Mouse (Mus musculus) brain, embryonic 18.5 days (tissue): ENCODE measurements around the gene Vps41.

ENCODE experiments used
- DNase-seq: peaks from one replicate; pipeline ENCODE4 v3.0.0-alpha.2; 2012; ENCODE audit warnings: low read depth, low spot score

Vps41 gene

GRCm38 (mm10) chr13:18717185-18717584 lies at the start of gene Vps41:
Gene Vps41 (plus strand): TSS chr13:18717286.
- peak; percentile 71 for DNase-seq

- peak; percentile 37 for DNase-seq
Observed at GRCm38 (mm10) chr13:18698518-18699065, 18.5 kb upstream of the Vps41 start.

- DNase-seq = no peak
Observed at GRCm38 (mm10) chr13:18711685-18712084, 5.4 kb upstream of the Vps41 start.

GRCm38 (mm10) chr13:18716707-18717106 lies 379 bp upstream of the Vps41 start:
- DNase-seq = no peak

GRCm38 (mm10) chr13:18718461-18718860 lies 1.4 kb downstream of the Vps41 start:
- no peak for DNase-seq

GRCm38 (mm10) chr13:18730666-18731065 lies 13.6 kb downstream of the Vps41 start:
- no peak for DNase-seq

- no peak for DNase-seq
Observed at GRCm38 (mm10) chr13:18736590-18736989, 19.5 kb downstream of the Vps41 start.

- DNase-seq = peak; percentile 10
Observed at GRCm38 (mm10) chr13:18743575-18744265, 26.6 kb downstream of the Vps41 start.

- peak; percentile 6 for DNase-seq
Observed at GRCm38 (mm10) chr13:18744266-18744652, 27.2 kb downstream of the Vps41 start.

GRCm38 (mm10) chr13:18757958-18758357 lies 40.9 kb downstream of the Vps41 start:
- DNase-seq = no peak

GRCm38 (mm10) chr13:18759361-18760056 lies 42.4 kb downstream of the Vps41 start:
- no peak for DNase-seq

GRCm38 (mm10) chr13:18761452-18761851 lies 44.4 kb downstream of the Vps41 start:
- DNase-seq = no peak

- DNase-seq = no peak
Observed at GRCm38 (mm10) chr13:18767893-18768292, 50.8 kb downstream of the Vps41 start.

- no peak for DNase-seq
Observed at GRCm38 (mm10) chr13:18768495-18768894, 51.4 kb downstream of the Vps41 start.

GRCm38 (mm10) chr13:18773437-18774198 lies 56.5 kb downstream of the Vps41 start:
- no peak for DNase-seq

GRCm38 (mm10) chr13:18781250-18781649 lies 64.2 kb downstream of the Vps41 start:
- no peak for DNase-seq

GRCm38 (mm10) chr13:18785702-18786101 lies 68.6 kb downstream of the Vps41 start:
- DNase-seq = no peak

GRCm38 (mm10) chr13:18788040-18788439 lies 71.0 kb downstream of the Vps41 start:
- no peak for DNase-seq

GRCm38 (mm10) chr13:18788689-18789088 lies 71.6 kb downstream of the Vps41 start:
- DNase-seq = no peak

GRCm38 (mm10) chr13:18789662-18790061 lies 72.6 kb downstream of the Vps41 start:
- DNase-seq = no peak

- DNase-seq = no peak
Observed at GRCm38 (mm10) chr13:18790086-18790485, 73.0 kb downstream of the Vps41 start.

- DNase-seq = no peak
Observed at GRCm38 (mm10) chr13:18791314-18791713, 74.2 kb downstream of the Vps41 start.
